Mouse (Mus musculus): ENCODE data around the gene Icam2. TPM values are rescaled to one million over a fixed set of nuclear protein-coding genes. Genes with fewer than 3 reads are reported as not detected.

The Icam2 gene
- 11.8 and 14.2 TPM in 2 replicates for polyA plus RNA-seq (2016; fragmentation: Nextera tagmentation; extraction: Ambion mirVana)

DNA sequence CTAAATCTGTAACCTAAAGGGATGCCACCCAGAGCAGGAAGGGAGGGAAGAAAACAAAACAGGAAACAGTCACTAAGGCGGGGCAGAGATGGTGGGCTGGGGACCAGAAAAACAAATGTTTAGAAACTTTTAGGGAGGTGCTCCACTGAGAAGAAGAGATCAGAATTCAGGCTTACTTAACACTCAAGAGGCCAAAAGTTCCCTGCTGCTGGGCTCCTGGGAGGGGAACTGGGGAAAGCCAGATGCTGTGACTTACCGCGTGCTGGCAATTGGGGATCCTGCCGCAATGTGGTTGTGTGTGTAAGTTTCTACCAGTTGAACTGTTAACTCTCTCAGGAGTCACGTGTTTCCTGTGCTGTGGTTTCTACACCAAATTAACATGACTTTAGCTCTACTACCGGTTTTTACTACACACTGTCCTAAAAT, at the start of gene Icam2:
Gene Icam2 (minus strand): TSS at position 285 of the 426 bp plus-strand sequence.
- H3K27ac ChIP-seq = no peak within 1 kb of the TSS
- H3K36me3 ChIP-seq = no peaks in the 10 kb centered on the region
- WGBS = 73% methylated on average over 6 of the region's 6 CpGs
- no peaks in the 10 kb centered on the region for H3K9me3 ChIP-seq (replicated peaks)
- no peak for ATAC-seq (ENCODE audit: low FRiP score)
- no peak within 1 kb of the TSS for H3K9ac ChIP-seq
- no peaks in the 10 kb centered on the region for H3K4me1 ChIP-seq
- no peak within 1 kb of the TSS for H3K4me3 ChIP-seq
- H3K27me3 ChIP-seq = no peaks in the 10 kb centered on the region
- H3K4me2 ChIP-seq (replicated peaks) = no peak within 1 kb of the TSS

DNA sequence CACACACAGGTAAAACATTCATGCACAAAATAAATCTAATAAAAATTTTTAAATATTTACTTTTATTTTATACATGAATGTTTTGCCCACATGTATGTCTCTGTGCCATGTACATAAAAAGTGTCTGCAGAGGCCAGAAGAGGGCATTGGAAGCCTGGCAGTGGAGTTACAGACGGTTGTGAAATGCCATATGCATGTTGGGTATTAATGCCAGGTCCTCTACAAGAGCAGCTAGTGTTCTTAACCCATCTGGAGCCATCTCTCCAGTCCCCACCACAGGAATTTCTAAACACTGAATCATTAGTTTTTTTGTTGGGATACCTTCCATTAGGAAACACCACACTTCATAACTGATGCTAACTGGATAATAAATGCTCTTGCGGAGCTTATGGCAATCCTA, 49.7 kb upstream of the Icam2 start:
- no peak for ATAC-seq (ENCODE audit: low FRiP score)
- Histone ChIP-seq H3K27me3 (no peaks in the 10 kb centered on the region), H3K4me2 (replicated peaks) (no peak overlapping the region), H3K9ac (no peak overlapping the region), H3K4me3 (no peak overlapping the region), H3K9me3 (replicated peaks) (no peaks in the 10 kb centered on the region), H3K27ac (no peak overlapping the region), H3K4me1 (no peaks in the 10 kb centered on the region), H3K36me3 (no peaks in the 10 kb centered on the region)
- whole genome bisulfite sequencing = 89% methylated on average over 2 of the region's 2 CpGs

DNA sequence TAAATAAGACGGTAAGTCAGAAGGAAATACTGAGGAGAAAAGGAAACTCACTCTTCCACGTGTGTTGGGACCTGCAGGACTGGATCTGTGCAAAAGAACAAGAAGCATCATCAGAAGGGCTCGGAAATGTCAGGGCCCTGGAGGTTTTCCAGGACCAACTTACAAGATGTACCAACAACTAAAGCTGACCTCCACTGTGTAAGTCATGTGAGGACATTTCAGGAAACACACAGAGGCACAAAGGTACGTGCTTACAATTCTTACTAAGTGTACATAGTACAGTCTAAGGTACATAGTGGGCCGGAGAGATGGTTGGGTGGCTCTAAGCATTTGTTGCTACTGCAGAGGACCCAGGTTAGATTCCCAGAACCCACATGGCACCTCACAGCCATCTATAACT, 49.2 kb upstream of the Icam2 start:
- no peak overlapping the region for H3K4me2 ChIP-seq (replicated peaks)
- no peak overlapping the region for H3K9ac ChIP-seq
- no peaks in the 10 kb centered on the region for H3K4me1 ChIP-seq
- H3K9me3 ChIP-seq (replicated peaks) = no peaks in the 10 kb centered on the region
- H3K36me3 ChIP-seq = no peaks in the 10 kb centered on the region
- H3K27ac ChIP-seq = no peak overlapping the region
- no peak for ATAC-seq (ENCODE audit: low FRiP score)
- 89% methylated on average over 5 of the region's 5 CpGs for WGBS
- no peak overlapping the region for H3K4me3 ChIP-seq
- H3K27me3 ChIP-seq = no peaks in the 10 kb centered on the region

DNA sequence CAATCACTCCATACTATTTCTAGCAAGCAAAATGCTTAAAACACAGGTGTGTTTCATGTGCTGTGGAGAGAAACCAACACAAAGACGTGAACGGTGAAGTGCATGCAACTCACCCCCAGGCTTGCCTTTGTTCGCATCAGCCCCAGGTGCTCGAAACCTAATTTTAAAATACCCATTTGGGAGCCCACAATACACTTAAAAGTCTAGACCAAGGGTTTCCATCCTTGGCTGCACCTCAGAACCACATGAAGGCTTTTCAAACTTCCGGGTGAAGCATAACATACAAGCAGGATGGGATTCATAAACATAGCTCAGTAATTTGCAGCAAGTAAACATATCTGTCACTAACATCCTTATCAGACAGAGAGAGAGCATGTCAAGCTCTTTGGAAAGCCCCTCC, 42.5 kb upstream of the Icam2 start:
- 90% methylated on average over 5 of the region's 5 CpGs for whole genome bisulfite sequencing
- no peaks in the 10 kb centered on the region for H3K36me3 ChIP-seq

DNA sequence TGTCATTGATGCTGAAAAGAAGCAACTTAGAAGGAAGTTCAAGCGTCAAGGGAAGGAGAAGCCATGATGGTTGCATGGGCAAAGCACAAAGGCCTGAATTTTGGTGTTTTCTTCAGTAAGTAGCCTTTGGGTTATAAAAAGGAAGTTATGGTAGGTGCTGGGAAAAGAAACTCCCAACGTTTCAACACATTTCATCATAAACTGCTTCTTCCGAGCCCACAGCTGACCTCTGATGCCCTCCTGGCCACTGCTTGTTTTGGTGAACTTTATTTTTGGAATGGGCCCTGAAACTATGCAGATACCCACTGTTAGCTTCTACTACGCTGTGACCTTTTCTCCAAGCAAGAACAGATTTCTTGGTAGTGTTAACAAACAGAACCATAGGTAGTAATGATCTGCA, 41.8 kb upstream of the Icam2 start:
- 77% methylated on average over 4 of the region's 4 CpGs for WGBS
- Histone ChIP-seq H3K4me3 (no peak overlapping the region), H3K9ac (no peak overlapping the region), H3K4me1 (no peaks in the 10 kb centered on the region), H3K4me2 (replicated peaks) (no peak overlapping the region), H3K9me3 (replicated peaks) (no peaks in the 10 kb centered on the region), H3K27me3 (no peaks in the 10 kb centered on the region), H3K36me3 (no peaks in the 10 kb centered on the region), H3K27ac (no peak overlapping the region)
- no peak for ATAC-seq (ENCODE audit: low FRiP score)

More for the DNA sequence above, 42.5 kb upstream of the Icam2 start:
- no peak for ATAC-seq (ENCODE audit: low FRiP score)
- H3K27ac ChIP-seq = no peak overlapping the region
- H3K9me3 ChIP-seq (replicated peaks) = no peaks in the 10 kb centered on the region
- no peaks in the 10 kb centered on the region for H3K27me3 ChIP-seq
- no peak overlapping the region for H3K4me2 ChIP-seq (replicated peaks)
- no peak overlapping the region for H3K4me3 ChIP-seq
- H3K9ac ChIP-seq = no peak overlapping the region
- H3K4me1 ChIP-seq = no peaks in the 10 kb centered on the region

DNA sequence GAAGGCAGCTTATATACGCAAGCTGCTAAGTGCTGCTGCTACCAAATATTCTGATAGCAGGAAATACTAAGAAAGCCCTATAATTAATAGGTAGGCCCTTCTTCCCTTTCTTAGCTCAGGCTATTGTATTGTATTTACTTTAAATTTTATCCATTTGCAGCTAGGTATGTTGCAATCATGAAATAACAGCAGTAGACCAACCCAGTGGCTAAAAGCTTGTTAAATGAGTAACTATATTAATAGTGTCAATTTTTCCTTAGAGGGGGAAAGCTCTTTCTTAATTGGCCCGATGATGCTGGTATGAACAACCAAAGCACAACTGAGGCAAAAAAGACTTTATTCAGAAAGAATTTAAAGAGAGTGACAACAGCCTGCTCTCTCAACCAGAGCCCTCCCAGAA, 40.7 kb upstream of the Icam2 start:
- Histone ChIP-seq H3K27me3 (no peaks in the 10 kb centered on the region), H3K4me2 (replicated peaks) (no peak overlapping the region), H3K4me1 (no peaks in the 10 kb centered on the region), H3K9me3 (replicated peaks) (no peaks in the 10 kb centered on the region), H3K36me3 (no peaks in the 10 kb centered on the region), H3K9ac (no peak overlapping the region), H3K4me3 (no peak overlapping the region), H3K27ac (no peak overlapping the region)
- WGBS = 97% methylated on average over 2 of the region's 2 CpGs
- ATAC-seq (ENCODE audit: low FRiP score) = no peak

DNA sequence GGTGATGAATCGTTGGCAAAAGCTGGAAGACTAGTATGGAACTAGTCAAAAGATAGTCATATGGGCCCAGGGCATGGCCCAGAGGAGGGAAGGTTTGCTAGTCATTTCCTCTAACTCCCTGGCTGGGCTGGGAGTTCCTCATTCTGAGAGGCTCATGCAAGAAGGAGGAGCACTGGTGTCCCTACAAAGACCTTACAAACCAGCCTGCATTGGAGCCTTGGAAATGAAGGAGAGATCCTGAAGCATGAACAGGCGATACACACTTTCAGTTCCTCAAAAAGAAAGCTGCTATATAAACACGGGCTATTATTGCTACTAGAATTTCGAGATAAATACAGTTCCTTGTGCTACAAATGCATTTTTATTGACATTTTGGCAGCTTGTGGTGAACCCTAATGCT, 40.2 kb upstream of the Icam2 start:
- no peaks in the 10 kb centered on the region for H3K27me3 ChIP-seq
- no peak overlapping the region for H3K9ac ChIP-seq
- no peak overlapping the region for H3K4me3 ChIP-seq
- no peaks in the 10 kb centered on the region for H3K4me1 ChIP-seq
- H3K27ac ChIP-seq = no peak overlapping the region
- no peak for ATAC-seq (ENCODE audit: low FRiP score)
- H3K4me2 ChIP-seq (replicated peaks) = no peak overlapping the region
- H3K36me3 ChIP-seq = 0 out of 2 replicates have a peak, but pooled peaks cover 2% of the 10 kb centered on the region
- 88% methylated on average over 4 of the region's 4 CpGs for WGBS
- no peaks in the 10 kb centered on the region for H3K9me3 ChIP-seq (replicated peaks)

DNA sequence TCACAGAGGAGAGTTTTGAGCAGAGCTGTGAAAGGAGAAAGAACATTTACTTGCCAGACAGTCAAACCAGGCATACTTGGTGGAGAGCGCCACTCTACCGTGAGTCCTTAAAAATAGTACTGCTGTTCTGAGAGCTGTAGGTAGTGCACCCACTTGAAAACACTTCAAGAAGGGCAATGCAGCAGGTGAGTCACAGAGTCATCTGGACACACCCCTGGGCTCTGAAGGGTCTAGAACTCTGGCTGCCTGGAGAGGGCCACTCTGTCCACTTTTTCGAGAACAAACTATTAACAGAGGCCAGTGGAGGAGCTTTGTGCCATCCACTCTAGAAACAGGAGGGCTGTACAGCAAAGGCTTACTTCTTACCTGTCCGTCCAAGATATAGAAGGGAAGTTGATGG, 38.6 kb upstream of the Icam2 start:
- no peak overlapping the region for H3K9ac ChIP-seq
- no peak overlapping the region for H3K27ac ChIP-seq
- no peaks in the 10 kb centered on the region for H3K4me1 ChIP-seq
- H3K27me3 ChIP-seq = no peaks in the 10 kb centered on the region
- H3K4me2 ChIP-seq (replicated peaks) = no peak overlapping the region
- no peak for ATAC-seq (ENCODE audit: low FRiP score)
- WGBS = 94% methylated on average over 4 of the region's 4 CpGs
- H3K9me3 ChIP-seq (replicated peaks) = no peaks in the 10 kb centered on the region
- 0 out of 2 replicates have a peak, but pooled peaks cover 7% of the 10 kb centered on the region for H3K36me3 ChIP-seq
- H3K4me3 ChIP-seq = no peak overlapping the region

DNA sequence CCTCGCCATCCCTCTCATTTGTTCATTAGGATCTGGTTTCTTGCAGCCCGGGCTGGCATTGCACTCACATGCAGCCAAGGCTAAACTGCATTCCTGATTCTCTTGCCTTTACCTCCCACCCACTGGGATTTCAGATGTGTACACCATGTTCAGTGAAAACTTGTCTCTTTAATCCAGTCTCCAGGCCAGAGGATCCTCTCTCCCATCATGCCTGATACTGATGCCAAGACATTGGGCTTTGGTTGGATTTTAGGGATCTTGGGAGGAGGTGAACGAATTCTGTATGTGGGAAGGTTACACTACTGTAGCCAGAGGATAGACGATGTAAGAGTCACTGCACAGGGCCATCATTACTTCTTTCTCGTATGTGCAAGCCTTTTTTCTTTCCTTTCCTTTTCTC, 37.3 kb upstream of the Icam2 start:
- no peak overlapping the region for H3K9ac ChIP-seq
- H3K9me3 ChIP-seq (replicated peaks) = no peaks in the 10 kb centered on the region
- no peaks in the 10 kb centered on the region for H3K27me3 ChIP-seq
- ATAC-seq (ENCODE audit: low FRiP score) = no peak
- no peak overlapping the region for H3K4me2 ChIP-seq (replicated peaks)
- WGBS = 91% methylated on average over 5 of the region's 5 CpGs
- 0 out of 2 replicates have a peak, but pooled peaks cover 7% of the 10 kb centered on the region for H3K36me3 ChIP-seq
- no peak overlapping the region for H3K4me3 ChIP-seq
- no peak overlapping the region for H3K27ac ChIP-seq
- H3K4me1 ChIP-seq = no peaks in the 10 kb centered on the region

DNA sequence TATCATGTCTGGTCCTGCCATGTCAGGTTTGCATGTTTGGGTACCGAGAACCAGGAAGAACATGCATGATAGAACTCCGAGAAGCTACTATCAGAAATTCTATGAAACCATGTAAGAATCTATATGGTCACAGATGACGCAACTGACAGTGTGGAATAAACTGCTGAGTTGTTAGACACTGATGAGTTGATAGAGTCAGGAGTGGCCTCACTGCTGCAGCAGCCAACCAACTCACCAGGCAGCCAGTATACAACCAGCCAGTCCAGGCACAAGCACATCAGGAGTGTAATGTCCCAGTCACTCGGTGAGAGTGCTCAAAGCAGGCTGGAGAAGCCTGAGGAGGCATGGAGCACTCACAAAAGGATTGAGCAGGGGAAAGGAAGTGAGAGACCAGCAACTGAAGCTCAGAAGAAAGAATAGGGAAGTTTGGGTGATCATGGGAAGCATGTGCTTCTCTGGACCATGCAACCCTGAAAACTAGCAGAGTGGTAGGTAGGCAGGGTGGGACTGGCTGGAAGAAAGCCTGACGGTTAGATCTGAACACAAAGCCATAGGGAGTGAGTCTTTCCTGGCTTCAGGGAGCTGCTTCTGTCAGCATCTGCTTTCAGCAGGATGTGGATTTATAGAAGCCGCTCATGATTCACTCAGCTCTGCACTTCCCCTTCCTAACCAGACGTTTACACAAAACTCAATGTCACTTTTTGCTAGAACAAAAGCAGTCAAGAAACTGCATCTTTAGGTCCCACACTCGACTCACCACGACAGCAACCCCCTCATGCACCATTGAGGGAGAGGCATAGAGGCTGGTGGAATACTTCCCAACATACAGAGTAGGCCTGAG, 31.6 kb upstream of the Icam2 start:
- peaks cover 8% of the 10 kb centered on the region; the same call in 1 of the 2 replicates for H3K36me3 ChIP-seq
- no peaks in the 10 kb centered on the region for H3K4me1 ChIP-seq
- WGBS = 84% methylated on average over 9 of the region's 9 CpGs
- no peak overlapping the region for H3K27ac ChIP-seq
- no peak overlapping the region for H3K4me3 ChIP-seq
- no peak overlapping the region for H3K9ac ChIP-seq
- no peak overlapping the region for H3K4me2 ChIP-seq (replicated peaks)
- H3K27me3 ChIP-seq = no peaks in the 10 kb centered on the region
- H3K9me3 ChIP-seq (replicated peaks) = no peaks in the 10 kb centered on the region
- no peak for ATAC-seq (ENCODE audit: low FRiP score)

DNA sequence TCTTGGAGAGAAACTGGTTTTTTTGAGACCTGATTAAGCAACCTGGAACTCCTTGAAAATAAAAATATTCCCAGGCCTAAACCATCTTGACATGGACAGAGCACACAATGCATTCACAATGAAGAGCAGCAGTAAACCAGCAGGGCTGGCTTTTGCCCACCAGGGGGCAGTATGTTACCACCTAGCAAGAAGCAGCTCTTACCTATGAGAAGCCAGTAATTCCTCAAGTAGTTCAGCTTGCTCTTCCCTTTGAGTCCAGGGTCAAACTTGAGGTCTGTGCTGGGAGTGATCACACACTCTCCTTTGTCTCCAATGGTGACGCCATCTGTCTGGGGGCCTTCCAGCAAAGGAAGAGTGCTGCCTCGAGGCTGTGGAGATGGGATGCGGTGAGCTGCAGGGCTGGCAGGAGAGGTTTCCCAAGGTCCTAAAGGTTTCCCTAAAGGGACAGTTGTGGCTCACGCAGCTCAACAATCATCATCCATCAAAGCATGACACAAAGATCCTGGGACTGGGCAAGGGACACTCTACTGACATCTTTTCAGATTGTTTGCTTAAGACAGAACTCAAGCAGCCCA, 30.8 kb upstream of the Icam2 start:
- H3K9me3 ChIP-seq (replicated peaks) = no peaks in the 10 kb centered on the region
- no peak overlapping the region for H3K4me3 ChIP-seq
- no peak overlapping the region for H3K27ac ChIP-seq
- H3K4me2 ChIP-seq (replicated peaks) = no peak overlapping the region
- H3K36me3 ChIP-seq = peaks cover 14% of the 10 kb centered on the region; the same call in 1 of the 2 replicates
- no peak for ATAC-seq (ENCODE audit: low FRiP score)
- no peaks in the 10 kb centered on the region for H3K4me1 ChIP-seq
- 35% methylated on average over 4 of the region's 4 CpGs for WGBS
- no peaks in the 10 kb centered on the region for H3K27me3 ChIP-seq
- no peak overlapping the region for H3K9ac ChIP-seq

DNA sequence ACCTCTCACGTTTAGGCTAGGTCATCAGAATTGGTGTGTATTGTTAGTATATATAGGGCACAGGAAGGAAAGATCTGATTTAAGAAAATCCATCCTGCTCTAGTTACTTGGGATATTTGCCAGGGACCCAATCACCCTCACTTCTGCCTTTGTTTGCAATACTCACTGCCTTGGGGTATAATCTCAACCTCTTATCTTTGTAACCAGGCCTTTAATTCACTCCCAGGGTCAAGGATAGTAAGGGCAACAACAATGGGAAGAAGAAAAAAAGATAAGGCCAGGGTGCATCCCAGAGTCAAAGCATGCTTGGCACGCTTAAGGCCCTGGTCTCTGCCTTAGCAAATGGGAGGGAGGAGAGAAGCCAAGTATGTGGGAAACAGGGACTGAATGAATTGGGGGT, 30.0 kb upstream of the Icam2 start:
- Histone ChIP-seq H3K27ac (no peak overlapping the region), H3K36me3 (peaks cover 14% of the 10 kb centered on the region), H3K9ac (no peak overlapping the region), H3K9me3 (replicated peaks) (no peaks in the 10 kb centered on the region), H3K4me2 (replicated peaks) (no peak overlapping the region), H3K4me3 (no peak overlapping the region), H3K4me1 (no peaks in the 10 kb centered on the region), H3K27me3 (no peaks in the 10 kb centered on the region)
- WGBS = 87% methylated on average over 2 of the region's 2 CpGs
- ATAC-seq (ENCODE audit: low FRiP score) = no peak

DNA sequence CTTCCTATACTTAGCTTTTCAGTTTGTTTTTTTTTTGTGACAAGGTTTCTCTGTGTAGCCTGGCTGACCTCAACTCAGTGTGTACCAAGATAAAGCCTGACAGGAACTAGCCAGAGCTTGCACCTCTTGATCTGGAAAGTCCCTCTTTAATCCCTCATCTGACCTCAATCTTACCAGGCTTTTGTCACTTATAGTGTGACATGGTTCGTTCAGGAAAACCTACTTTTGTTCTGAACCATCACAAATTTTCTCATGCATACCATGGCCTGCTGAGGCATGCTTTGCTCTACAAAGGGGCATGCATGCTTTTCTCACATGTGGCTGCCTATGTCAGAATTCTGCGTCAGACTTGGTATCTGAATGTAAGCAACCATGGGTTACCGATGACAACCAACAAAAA, 28.5 kb upstream of the Icam2 start:
- Histone ChIP-seq H3K9me3 (replicated peaks) (no peaks in the 10 kb centered on the region), H3K4me2 (replicated peaks) (no peak overlapping the region), H3K27me3 (no peaks in the 10 kb centered on the region), H3K4me3 (no peak overlapping the region), H3K4me1 (no peaks in the 10 kb centered on the region), H3K36me3 (peaks cover 14% of the 10 kb centered on the region), H3K27ac (no peak overlapping the region), H3K9ac (no peak overlapping the region)
- WGBS = 85% methylated on average over 3 of the region's 3 CpGs
- ATAC-seq (ENCODE audit: low FRiP score) = no peak
